Mouse (Mus musculus) C2C12 (cell line): Measurements from ENCODE around the gene Slc39a11.

Experiments used
- CTCF ChIP-seq: IDR thresholded peaks from one replicate; pipeline ENCODE4 v1.5.1; 2011; ENCODE audit not compliant: control insufficient read depth, insufficient read depth, insufficient read length
- FOSL1 ChIP-seq: IDR thresholded peaks from one replicate; pipeline ENCODE4 v1.8.0; 2011; ENCODE audit warnings: mild to moderate bottlenecking, low read length; ENCODE audit not compliant: poor library complexity, insufficient read depth, severe bottlenecking
- MYOG ChIP-seq: IDR thresholded peaks from one replicate; pipeline ENCODE4 v1.6.1; 2011; ENCODE audit not compliant: control insufficient read depth, insufficient read length; ENCODE audit errors: extremely low read depth

GRCm38 (mm10) chr11:113471936-113472335 is 177.9 kb downstream of the Slc39a11 start:
- TF ChIP-seq CTCF (no peak), FOSL1 (no peak), MYOG (no peak)
